Mouse (Mus musculus) heart, postnatal 0 days (tissue): Measurements from ENCODE around the gene Fgd3. TPM values are rescaled to one million over a fixed set of nuclear protein-coding genes. Genes with fewer than 3 reads are reported as not detected.

Source experiments
- ATAC-seq: fragments of 200-750 bp; cut with Nextera tagmentation; 2 replicates; pipeline ENCODE4 v1.8.0; 2017; ENCODE audit warnings: low read depth, moderate number of reproducible peaks, moderate library complexity; ENCODE audit not compliant: insufficient read depth
- DNase-seq: peaks from one replicate; pipeline ENCODE4 v3.0.0-alpha.2; 2016; ENCODE audit warnings: low spot score
- H3K27ac ChIP-seq: fragments of 300-500 bp; sonication (generic); 2 replicates; pipeline ENCODE4 v1.5.1; 2014; ENCODE audit warnings: low read depth, mild to moderate bottlenecking
- H3K27me3 ChIP-seq: fragments of 300-500 bp; sonication (generic); 2 replicates; pipeline ENCODE4 v1.6.1; 2014; ENCODE audit warnings: low read length, mixed read lengths; ENCODE audit not compliant: control insufficient read depth, insufficient read depth
- H3K36me3 ChIP-seq: fragments of 300-500 bp; sonication (generic); replicated peaks from 2 replicates; pipeline ENCODE4 v1.6.1; 2014; ENCODE audit warnings: low read length, mixed read lengths; ENCODE audit not compliant: control insufficient read depth, insufficient read depth
- H3K4me1 ChIP-seq: fragments of 300-500 bp; sonication (generic); 2 replicates; pipeline ENCODE4 v1.6.1; 2014; ENCODE audit warnings: antibody characterized with exemption; ENCODE audit not compliant: control insufficient read depth, insufficient read depth
- H3K4me2 ChIP-seq: fragments of 300-500 bp; sonication (generic); 2 replicates; pipeline ENCODE4 v1.6.1; 2014; ENCODE audit warnings: low read depth, mild to moderate bottlenecking, low read length, moderate library complexity
- H3K4me3 ChIP-seq: fragments of 300-500 bp; sonication (generic); 2 replicates; pipeline ENCODE4 v1.5.1; 2014; ENCODE audit warnings: low read depth, low read length
- H3K9ac ChIP-seq: fragments of 300-500 bp; sonication (generic); replicated peaks from 2 replicates; pipeline ENCODE4 v1.6.1; 2014; ENCODE audit warnings: low read depth, low read length, mixed read lengths
- H3K9me3 ChIP-seq: fragments of 300-500 bp; sonication (generic); replicated peaks from 2 replicates; pipeline ENCODE4 v1.6.1; 2016; ENCODE audit warnings: low read length; ENCODE audit not compliant: control insufficient read depth
- CTCF ChIP-seq: IDR thresholded peaks from 2 replicates; pipeline ENCODE4 v1.5.1; 2016; ENCODE audit warnings: antibody characterized with exemption, control low read depth, low read depth
- EP300 ChIP-seq: IDR thresholded peaks from 2 replicates; pipeline ENCODE4 v1.6.1; 2016; ENCODE audit warnings: antibody characterized with exemption, low read depth
- WGBS: fragments of 180-500 bp; shearing (Covaris S2); extraction: QIAGEN DNeasy Blood & Tissue Kit; methylation state at CpG from one replicate; pipeline ENCODE4 v1.1.7; 2014; 5-methylcytosine and 5-hydroxymethylcytosine counted together
- polyA plus RNA-seq: library from polyadenylated mRNA; unstranded; fragments of >200 nt; fragmentation: Nextera tagmentation; extraction: Ambion mirVana; gene quantifications from 2 replicates; pipeline ENCODE4 v1.2.1, GENCODE M21; 2015
- total RNA-seq: library from RNA; depleted of rRNA; stranded (reverse); fragments of >200 nt; gene quantifications from 2 replicates; pipeline ENCODE4 v1.2.3, GENCODE M21; 2014; ENCODE audit warnings: low replicate concordance

The Fgd3 gene
- total and polyA plus RNA-seq, 2 experiments from 2014 or later, result 0.05 to 1.6 TPM

DNA sequence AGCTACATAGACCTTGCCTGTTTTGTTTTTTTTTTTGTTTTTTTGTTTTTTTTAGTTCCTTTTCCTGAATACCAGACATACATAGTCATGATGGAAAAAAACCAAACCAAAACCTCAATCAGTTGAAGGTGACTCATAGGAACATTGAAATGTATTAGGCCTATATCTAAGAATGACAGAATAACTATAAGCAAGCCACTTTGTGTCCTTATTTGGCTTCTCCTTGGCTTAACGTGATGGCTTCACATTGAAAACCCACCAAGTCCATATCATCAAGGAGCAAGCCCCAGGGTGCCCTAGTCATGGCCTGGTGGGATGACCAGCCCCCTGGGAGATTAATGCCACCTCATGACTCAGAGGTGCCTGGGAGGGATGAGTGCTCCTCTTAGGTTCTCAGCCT lies 19.3 kb downstream of the Fgd3 start:
- Histone ChIP-seq H3K36me3 (no peaks in the 10 kb centered on the region), H3K9me3 (no peaks in the 10 kb centered on the region), H3K4me1 (peaks cover 9% of the 10 kb centered on the region; the same call in 1 of the 2 replicates), H3K9ac (no peak overlapping the region), H3K4me2 (no peak overlapping the region), H3K27me3 (no peaks in the 10 kb centered on the region), H3K4me3 (no peak overlapping the region), H3K27ac (no peak overlapping the region)
- TF ChIP-seq CTCF (no peak), EP300 (no peak)
- WGBS, result 41% methylated on average over 1 of the region's 1 CpGs
- DNase-seq (no peak), ATAC-seq (no peak)

DNA sequence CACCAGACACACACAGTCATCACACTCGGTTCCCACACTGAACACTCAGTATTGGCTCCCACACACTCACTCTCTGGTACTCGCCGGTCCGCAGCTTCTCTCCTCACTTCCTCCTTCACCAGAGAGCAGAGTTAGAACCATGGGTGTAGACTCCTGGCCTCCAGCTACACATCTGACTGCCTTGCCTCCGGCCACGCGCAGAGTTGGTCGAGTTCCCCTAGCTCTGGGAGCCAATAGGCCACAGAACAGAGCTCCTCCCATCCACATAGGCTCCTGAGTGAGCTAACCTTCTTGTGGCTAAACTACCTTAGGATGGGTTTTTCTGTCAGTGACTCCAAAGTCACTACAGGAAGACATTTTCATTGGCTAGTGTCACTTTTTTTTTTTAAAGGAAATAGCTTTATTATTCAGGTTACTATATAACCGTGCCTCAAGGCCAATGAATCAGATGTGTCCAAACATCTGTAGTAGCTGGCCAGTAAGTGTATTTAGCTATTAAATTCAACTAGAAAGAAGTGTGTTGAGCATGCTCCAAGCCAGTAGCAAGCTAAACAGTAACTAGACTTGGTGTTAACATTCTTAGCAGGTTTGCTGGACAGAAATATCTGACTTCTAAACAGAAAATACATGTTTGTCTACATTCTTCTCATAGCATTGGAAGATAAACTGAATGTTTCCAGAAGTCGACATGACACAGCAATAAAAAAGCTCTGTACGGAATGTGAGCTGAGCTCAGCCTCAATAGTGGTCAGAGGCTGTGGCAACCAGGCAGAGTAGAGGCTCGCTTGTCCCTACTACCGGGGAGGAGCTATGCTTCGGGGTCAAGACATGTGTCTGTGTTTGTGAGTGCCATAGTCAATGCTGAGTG lies 21.4 kb downstream of the Fgd3 start:
- no peak overlapping the region for H3K4me2 ChIP-seq
- peaks cover 9% of the 10 kb centered on the region; the same call in 1 of the 2 replicates for H3K4me1 ChIP-seq
- no peak overlapping the region for H3K9ac ChIP-seq
- no peaks in the 10 kb centered on the region for H3K9me3 ChIP-seq
- no peak overlapping the region for H3K27ac ChIP-seq
- no peak overlapping the region for H3K4me3 ChIP-seq
- no peaks in the 10 kb centered on the region for H3K36me3 ChIP-seq
- 64% methylated on average over 14 of the region's 14 CpGs for WGBS
- no peak for TF ChIP-seq CTCF
- TF ChIP-seq EP300, result no peak
- DNase-seq, result no peak
- no peaks in the 10 kb centered on the region for H3K27me3 ChIP-seq
- no peak for ATAC-seq

DNA sequence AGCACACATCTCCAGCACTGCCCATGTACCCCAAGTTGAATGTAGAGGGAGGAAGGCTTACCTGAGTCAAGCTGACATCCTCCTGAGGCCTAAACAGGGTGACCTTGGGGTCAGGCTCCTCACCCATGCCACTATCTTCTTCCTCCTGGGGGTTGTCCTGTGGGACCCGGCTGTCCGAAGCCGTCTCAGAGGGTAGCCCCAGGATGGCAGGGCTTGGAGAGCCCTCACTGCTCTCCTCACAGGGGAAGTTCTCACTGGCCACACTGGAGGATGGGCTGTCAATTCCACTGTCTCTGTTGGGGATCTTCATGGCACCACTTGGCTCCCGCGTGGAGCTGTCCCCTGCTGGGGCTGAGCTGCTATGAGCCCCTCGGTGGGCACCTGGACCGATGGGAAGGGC lies 23.8 kb downstream of the Fgd3 start:
- ATAC-seq, result no peak
- 73% methylated on average over 7 of the region's 7 CpGs for WGBS
- H3K4me3 ChIP-seq, result no peak overlapping the region

DNA sequence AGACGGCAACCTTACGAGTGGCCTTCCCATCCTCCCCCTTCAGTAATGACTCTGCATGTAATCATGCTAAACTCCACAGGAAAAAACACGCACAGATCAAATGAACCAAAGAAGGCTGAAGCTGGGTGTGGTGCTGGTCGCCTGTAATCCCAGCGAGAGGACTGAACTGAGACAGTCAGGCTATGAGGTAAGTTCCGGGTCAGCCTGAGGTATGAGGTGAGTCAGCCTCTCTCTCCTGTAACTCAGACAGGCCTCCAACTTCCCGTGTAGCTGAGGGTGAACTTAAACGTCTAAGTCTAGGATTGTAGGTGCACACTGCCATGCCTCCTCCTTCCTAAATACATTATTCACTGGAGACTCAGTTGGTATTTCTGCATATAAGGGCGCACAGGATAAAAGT lies 26.0 kb downstream of the Fgd3 start:
- H3K36me3 ChIP-seq, result no peaks in the 10 kb centered on the region
- H3K27me3 ChIP-seq, result no peaks in the 10 kb centered on the region
- DNase-seq, result no peak
- H3K4me3 ChIP-seq, result no peak overlapping the region
- H3K9ac ChIP-seq, result no peak overlapping the region
- H3K9me3 ChIP-seq, result no peaks in the 10 kb centered on the region
- no peak overlapping the region for H3K4me2 ChIP-seq
- TF ChIP-seq CTCF (no peak), EP300 (no peak)
- no peak overlapping the region for H3K27ac ChIP-seq
- 68% methylated on average over 9 of the region's 9 CpGs for WGBS
- ATAC-seq, result no peak
- peaks cover 5% of the 10 kb centered on the region; the same call in 1 of the 2 replicates for H3K4me1 ChIP-seq

More for the DNA sequence above, 23.8 kb downstream of the Fgd3 start:
- Histone ChIP-seq H3K9me3 (no peaks in the 10 kb centered on the region), H3K4me1 (peaks cover 9% of the 10 kb centered on the region; the same call in 1 of the 2 replicates), H3K36me3 (no peaks in the 10 kb centered on the region), H3K27ac (no peak overlapping the region), H3K4me2 (no peak overlapping the region), H3K9ac (no peak overlapping the region), H3K27me3 (no peaks in the 10 kb centered on the region)
- no peak for DNase-seq
- no peak for TF ChIP-seq EP300
- no peak for TF ChIP-seq CTCF

DNA sequence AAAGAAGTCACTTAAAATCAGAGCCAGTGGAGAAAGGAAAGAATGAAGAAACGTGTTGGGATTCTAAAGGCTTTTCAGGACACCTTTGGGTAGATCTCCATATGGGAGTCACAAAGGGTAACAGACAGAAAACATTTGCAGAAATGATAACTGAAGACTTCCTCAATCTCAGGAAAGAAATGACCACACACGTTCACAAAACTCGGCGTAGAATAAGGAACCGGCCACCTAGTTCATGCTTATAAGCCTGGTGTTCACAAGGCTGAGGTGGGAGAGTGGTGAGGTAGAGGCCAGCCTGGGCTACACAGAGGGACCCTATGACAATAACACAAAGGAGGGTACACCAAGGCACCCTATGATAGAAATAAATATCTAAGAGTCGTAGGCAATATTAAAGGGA lies 28.2 kb downstream of the Fgd3 start:
- no peaks in the 10 kb centered on the region for H3K27me3 ChIP-seq
- no peaks in the 10 kb centered on the region for H3K36me3 ChIP-seq
- ATAC-seq (no peak), DNase-seq (no peak)
- no peaks in the 10 kb centered on the region for H3K4me1 ChIP-seq
- no peak overlapping the region for H3K9ac ChIP-seq
- no peak overlapping the region for H3K4me3 ChIP-seq
- no peaks in the 10 kb centered on the region for H3K9me3 ChIP-seq
- no peak overlapping the region for H3K4me2 ChIP-seq
- 83% methylated on average over 6 of the region's 6 CpGs for WGBS
- TF ChIP-seq EP300 (no peak), CTCF (no peak)
- H3K27ac ChIP-seq, result no peak overlapping the region
